15 mouse cellular contexts compared by ENCODE assay signal in genomic region chr12:91793266-91793665, GRCm38 (mm10).
"Had no signal": no experiment of that assay in that cellular context is flagged by ENCODE, and none has a peak within 500 bp of the region (broad histone marks: within the 10 kb centered on the region; RNA-seq: fewer than 3 reads in every experiment).

No protein-coding gene starts in this region.

- ATAC-seq: lung, postnatal 0 days; midbrain, embryonic 15.5 days had no signal

- H3K27me3 ChIP-seq: megakaryocyte, embryonic 14.5 days; midbrain, embryonic 15.5 days; neural tube, embryonic 12.5 days had no signal

- DNase-seq: kidney, adult 11 months; kidney, adult 9 months; kidney, postnatal 14 days; lung, adult 2 months; lung, postnatal 4 days; right cerebral cortex, postnatal 4 days; thymus, postnatal 4 days had no signal

- H3K9me3 ChIP-seq: limb, embryonic 10.5 days; megakaryocyte, embryonic 14.5 days; midbrain, embryonic 15.5 days; neural tube, embryonic 12.5 days had no signal

- H3K4me3 ChIP-seq: left cerebral cortex, adult 2 months; limb, embryonic 10.5 days; megakaryocyte, embryonic 14.5 days; midbrain, embryonic 15.5 days; neural tube, embryonic 12.5 days had no signal

- H3K27ac ChIP-seq: left cerebral cortex, adult 2 months; limb, embryonic 10.5 days; liver, embryonic 14.5 days; midbrain, embryonic 15.5 days; neural tube, embryonic 12.5 days had no signal

- H3K9ac ChIP-seq: liver, embryonic 14.5 days; midbrain, embryonic 15.5 days; neural tube, embryonic 12.5 days had no signal

- H3K4me1 ChIP-seq: limb, embryonic 10.5 days; midbrain, embryonic 15.5 days; neural tube, embryonic 12.5 days had no signal

- H3K4me2 ChIP-seq: midbrain, embryonic 11.5 days; midbrain, embryonic 15.5 days; neural tube, embryonic 12.5 days had no signal

- H3K36me3 ChIP-seq: limb, embryonic 10.5 days; midbrain, embryonic 15.5 days; neural tube, embryonic 12.5 days had no signal
